Mouse (Mus musculus): ENCODE data around the gene Tarsl2.

Gene Tarsl2

GRCm38 (mm10) chr7:65644643-65645351, at the start of gene Tarsl2:
Gene Tarsl2, plus strand, starts transcription at chr7:65644898.
- DNase-seq (ENCODE audit: low read depth, low spot score): peak; percentile 95

DNA sequence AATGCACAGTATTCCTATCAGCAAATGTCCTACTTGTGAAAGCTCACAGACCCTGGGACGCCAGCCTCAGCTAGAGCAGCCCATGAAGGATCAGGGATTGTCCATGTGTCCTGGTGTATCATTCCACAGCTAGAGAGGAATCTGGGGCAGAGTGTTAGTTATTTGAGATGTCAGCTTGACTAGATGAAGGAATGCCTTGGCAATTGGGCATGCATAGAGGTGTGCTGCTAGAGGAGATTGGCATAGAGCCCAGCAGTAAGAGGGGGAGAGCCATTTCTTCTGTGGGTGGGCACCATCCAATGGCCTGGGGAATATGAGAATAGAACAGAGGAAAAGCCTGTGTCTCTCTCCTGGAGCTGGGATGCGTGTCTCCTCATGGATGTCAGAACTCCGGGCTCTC, 38.6 kb upstream of the Tarsl2 start:
- no peak for DNase-seq (ENCODE audit: low read depth, low spot score)

GRCm38 (mm10) chr7:65607003-65607402, 37.7 kb upstream of the Tarsl2 start:
- DNase-seq (ENCODE audit: low read depth, low spot score): no peak

DNA sequence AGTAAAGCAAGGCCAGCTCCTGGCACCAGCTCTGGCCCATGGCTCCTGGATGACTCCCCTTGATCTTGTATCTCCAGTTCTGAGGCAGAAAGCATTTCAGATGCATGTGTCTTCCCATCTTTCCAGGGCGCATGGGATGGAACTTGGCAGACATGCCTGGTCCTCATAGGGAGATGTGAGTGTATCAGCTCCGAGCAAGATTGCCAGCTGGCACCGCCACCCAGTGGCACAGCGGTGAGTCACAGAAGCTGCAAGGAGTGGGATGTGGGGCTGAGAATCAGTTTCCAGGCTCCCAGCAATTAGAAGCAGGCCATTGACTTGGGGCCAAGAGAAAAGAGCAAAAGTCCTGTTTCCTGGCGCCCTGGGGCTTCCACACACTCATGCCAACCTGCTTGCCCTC, 34.5 kb upstream of the Tarsl2 start:
- no peak for DNase-seq (ENCODE audit: low read depth, low spot score)

- no peak for DNase-seq (ENCODE audit: low read depth, low spot score)
These were observed 34.0 kb upstream of the Tarsl2 start for GRCm38 (mm10) chr7:65610673-65611072.

GRCm38 (mm10) chr7:65611298-65611697, 33.4 kb upstream of the Tarsl2 start:
- DNase-seq (ENCODE audit: low read depth, low spot score): no peak

DNA sequence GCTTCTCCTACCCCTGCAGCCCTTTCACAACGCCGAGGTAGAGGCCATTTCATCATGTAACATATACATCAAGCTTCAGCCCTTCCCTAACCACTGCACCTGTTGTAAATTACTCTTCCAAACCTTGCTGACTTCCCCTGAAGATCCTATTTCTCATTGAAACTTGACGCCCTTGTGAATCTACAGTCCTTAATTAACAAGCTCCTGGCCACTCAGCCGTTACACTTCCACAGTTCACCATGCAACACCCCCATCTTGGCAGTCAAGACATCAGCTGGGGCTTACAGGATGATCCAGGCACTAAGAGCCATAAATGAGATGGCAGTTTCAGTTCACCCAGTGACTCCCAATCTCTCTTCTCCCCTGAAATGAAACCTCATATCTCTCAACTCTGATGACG, 31.0 kb upstream of the Tarsl2 start:
- DNase-seq (ENCODE audit: low read depth, low spot score): no peak

DNA sequence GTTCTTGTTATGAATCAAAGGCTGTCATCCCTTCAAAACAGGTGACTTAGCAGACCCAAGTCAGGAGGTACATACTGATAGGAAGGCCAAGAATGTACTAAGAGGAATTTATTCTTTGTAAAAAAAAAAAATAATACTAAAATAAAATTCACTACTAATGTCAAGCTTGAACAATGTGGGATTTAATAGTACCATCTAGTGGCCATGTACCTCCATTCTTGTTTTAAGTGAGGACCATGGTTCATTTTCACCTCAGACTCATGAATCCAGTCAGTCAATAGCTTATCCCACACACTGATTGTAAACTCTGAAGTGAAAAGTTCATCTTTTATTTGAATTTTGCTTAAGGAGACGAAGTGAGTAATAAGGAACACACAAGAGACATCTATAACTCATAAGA, 25.9 kb upstream of the Tarsl2 start:
- no peak for DNase-seq (ENCODE audit: low read depth, low spot score)

GRCm38 (mm10) chr7:65620746-65621145, 24.0 kb upstream of the Tarsl2 start:
- no peak for DNase-seq (ENCODE audit: low read depth, low spot score)

DNA sequence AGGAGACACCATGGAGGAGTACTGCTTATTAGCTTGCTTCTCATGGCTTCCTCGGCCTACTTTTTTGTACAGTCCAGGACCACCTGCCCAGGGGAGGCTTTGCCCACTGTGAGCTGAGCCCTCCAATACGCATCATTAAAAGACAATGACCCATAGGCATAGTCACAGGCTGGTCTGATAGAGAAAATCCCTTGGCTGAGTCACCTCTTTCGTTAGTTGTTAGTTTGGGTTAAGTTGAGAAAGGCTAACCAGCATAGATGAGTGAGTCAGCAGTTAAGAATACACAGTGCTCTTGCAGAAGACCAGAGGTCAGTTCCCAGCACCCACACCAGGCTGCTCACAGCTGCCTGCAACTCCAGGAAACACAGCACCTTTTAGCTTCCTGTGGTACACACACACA, 21.4 kb upstream of the Tarsl2 start:
- DNase-seq (ENCODE audit: low read depth, low spot score): no peak

DNA sequence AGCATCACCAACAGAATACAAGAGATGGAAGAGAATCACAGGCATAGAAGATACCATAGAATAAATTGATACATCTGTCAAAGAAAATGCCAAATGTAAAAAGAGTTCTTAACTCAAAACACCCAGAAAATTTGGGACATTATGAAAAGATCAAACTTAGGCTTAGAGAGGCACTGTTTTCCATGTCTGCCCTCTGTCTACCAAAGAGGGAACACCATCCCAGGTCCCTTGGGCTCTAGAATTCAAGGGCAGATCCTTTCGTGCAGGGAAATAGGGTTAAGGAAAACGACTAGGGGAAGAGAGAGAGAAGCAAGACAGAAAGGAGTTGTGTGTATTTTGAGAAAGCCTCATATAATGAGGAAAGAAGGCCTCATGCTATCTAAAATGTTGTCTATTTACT, 19.2 kb upstream of the Tarsl2 start:
- DNase-seq (ENCODE audit: low read depth, low spot score): no peak

- peak; percentile 26 for DNase-seq (ENCODE audit: low read depth, low spot score)
These were observed 14.9 kb upstream of the Tarsl2 start for GRCm38 (mm10) chr7:65629846-65630245.

- DNase-seq (ENCODE audit: low read depth, low spot score): peak; percentile 29
These were observed 14.0 kb upstream of the Tarsl2 start for GRCm38 (mm10) chr7:65630661-65631060.

- no peak for DNase-seq (ENCODE audit: low read depth, low spot score)
These were observed 8.9 kb upstream of the Tarsl2 start for GRCm38 (mm10) chr7:65635831-65636230.

- no peak for DNase-seq (ENCODE audit: low read depth, low spot score)
These were observed 8.3 kb upstream of the Tarsl2 start for GRCm38 (mm10) chr7:65636356-65636880.

DNA sequence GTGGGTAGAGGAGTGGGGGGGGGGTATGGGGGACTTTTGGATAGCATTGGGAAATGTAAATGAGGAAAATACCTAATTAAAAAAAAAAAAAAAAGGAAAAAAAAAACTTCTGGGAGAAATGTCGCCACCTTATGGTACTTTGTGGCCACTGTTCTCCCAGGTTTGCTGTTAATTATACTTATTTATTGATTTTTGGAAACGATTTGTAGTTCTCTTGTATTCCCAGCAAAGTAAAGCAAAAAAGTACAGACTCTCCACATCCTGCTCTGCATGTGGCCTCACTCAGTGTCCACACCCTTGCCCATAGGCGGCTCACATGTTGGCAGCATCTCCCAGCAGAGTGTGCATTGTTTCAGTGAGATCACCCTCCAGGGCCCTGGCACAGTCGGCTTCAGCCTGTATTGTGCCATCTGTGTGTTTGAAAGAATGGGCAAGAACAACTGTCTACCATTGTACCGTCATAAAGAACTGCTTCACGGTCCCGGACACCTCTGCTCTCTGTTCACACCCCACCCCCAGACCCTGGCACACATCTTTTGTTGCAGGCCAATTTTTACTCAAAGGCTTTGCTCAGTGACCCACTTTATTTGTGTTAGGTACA, 6.4 kb upstream of the Tarsl2 start:
- DNase-seq (ENCODE audit: low read depth, low spot score): no peak

- DNase-seq (ENCODE audit: low read depth, low spot score): no peak
These were observed 4.8 kb upstream of the Tarsl2 start for GRCm38 (mm10) chr7:65639821-65640382.

- DNase-seq (ENCODE audit: low read depth, low spot score): no peak
These were observed 4.0 kb upstream of the Tarsl2 start for GRCm38 (mm10) chr7:65640672-65641071.

DNA sequence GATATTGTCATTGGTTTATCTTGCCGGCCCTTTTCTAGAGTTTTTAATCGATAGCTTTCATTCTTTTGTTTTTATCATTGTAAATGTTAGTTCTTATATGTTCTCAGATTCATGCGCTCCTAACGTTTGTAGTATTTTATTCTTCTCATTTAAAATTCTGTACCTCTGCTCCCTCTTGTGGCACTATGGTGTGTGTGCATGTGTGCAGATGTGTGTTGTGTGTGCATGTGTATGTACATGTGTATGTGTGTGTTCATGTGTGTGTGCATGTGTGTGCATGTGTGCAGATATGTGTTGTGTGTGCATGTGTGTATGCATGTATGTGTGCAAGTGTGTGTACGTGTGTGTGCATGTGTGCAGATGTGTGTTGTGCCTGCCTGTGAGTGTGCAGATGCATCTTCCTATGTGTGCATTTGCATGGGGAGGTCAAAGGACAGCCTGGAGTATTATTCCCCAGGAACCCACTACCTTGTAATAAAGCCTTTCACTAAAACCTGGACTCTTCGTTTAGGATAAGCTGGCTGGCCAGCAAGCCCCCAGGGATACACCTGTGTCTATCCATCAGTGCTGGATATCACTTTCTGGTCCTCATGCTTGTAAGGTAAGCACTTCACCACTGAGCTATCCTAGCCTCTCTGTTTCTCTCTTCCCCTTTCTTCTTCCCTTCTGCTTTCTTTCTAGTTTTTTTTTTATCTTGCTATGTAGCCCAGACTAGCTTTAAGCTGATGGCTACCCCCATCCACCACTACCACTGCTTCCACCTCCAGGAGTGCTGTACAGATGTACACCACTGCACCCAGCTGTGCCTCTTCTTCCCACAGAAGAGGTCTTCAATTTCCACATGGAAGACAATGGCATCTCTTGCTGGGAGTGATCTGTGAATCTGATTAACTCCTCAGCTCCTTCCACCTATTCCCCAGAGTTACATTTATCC, 2.1 kb upstream of the Tarsl2 start:
- peak; percentile 12 for DNase-seq (ENCODE audit: low read depth, low spot score)

GRCm38 (mm10) chr7:65643861-65644421, 757 bp upstream of the Tarsl2 start:
- DNase-seq (ENCODE audit: low read depth, low spot score): no peak

GRCm38 (mm10) chr7:65645996-65646395, 1.3 kb downstream of the Tarsl2 start:
- DNase-seq (ENCODE audit: low read depth, low spot score): no peak

- DNase-seq (ENCODE audit: low read depth, low spot score): no peak
These were observed 6.0 kb downstream of the Tarsl2 start for GRCm38 (mm10) chr7:65650662-65651061.
